Mouse (Mus musculus) kidney, postnatal 25 days (tissue): ENCODE results near the gene Gpam.
A peak's percentile ranks its signal among the peaks of the same experiment; 100 is the strongest.

Experiments
- DNase-seq, 2 experiments: peaks; one replicate each; pipeline ENCODE4 v3.0.0; 2021; ENCODE audit warnings: mixed read lengths in 2 of 2

Gpam gene

GRCm38 (mm10) chr19:55138506-55138905, 11.5 kb upstream of the Gpam start:
- peak; percentile 76 to 86 for DNase-seq

- DNase-seq = no peak
These were observed 10.8 kb upstream of the Gpam start for GRCm38 (mm10) chr19:55137884-55138283.

- peak; percentile 76 to 77 for DNase-seq
These were observed 9.8 kb upstream of the Gpam start for GRCm38 (mm10) chr19:55136693-55137427.

- peak in 1 of 2 experiments; percentile 47 for DNase-seq
These were observed 8.9 kb upstream of the Gpam start for GRCm38 (mm10) chr19:55135918-55136317.

GRCm38 (mm10) chr19:55134521-55134920, 7.5 kb upstream of the Gpam start:
- DNase-seq = no peak

- DNase-seq = no peak
These were observed 5.4 kb upstream of the Gpam start for GRCm38 (mm10) chr19:55132476-55132875.

GRCm38 (mm10) chr19:55131747-55132146, 4.7 kb upstream of the Gpam start:
- peak in 1 of 2 experiments; percentile 47 for DNase-seq

- no peak for DNase-seq
These were observed 1.4 kb upstream of the Gpam start for GRCm38 (mm10) chr19:55128469-55128868.

GRCm38 (mm10) chr19:55125456-55125855, 1.6 kb downstream of the Gpam start:
- DNase-seq = no peak

- DNase-seq = no peak
These were observed 4.0 kb downstream of the Gpam start for GRCm38 (mm10) chr19:55123001-55123536.

GRCm38 (mm10) chr19:55122351-55122980, 4.6 kb downstream of the Gpam start:
- peak in 1 of 2 experiments; percentile 49 for DNase-seq

GRCm38 (mm10) chr19:55121836-55122235, 5.2 kb downstream of the Gpam start:
- no peak for DNase-seq

GRCm38 (mm10) chr19:55120518-55121244, 6.4 kb downstream of the Gpam start:
- no peak for DNase-seq

GRCm38 (mm10) chr19:55119541-55119940, 7.5 kb downstream of the Gpam start:
- peak; percentile 94 to 95 for DNase-seq

- no peak for DNase-seq
These were observed 9.0 kb downstream of the Gpam start for GRCm38 (mm10) chr19:55117991-55118390.

- no peak for DNase-seq
These were observed 9.8 kb downstream of the Gpam start for GRCm38 (mm10) chr19:55117059-55117815.

GRCm38 (mm10) chr19:55115532-55115931, 11.5 kb downstream of the Gpam start:
- DNase-seq = no peak

- no peak for DNase-seq
These were observed 12.1 kb downstream of the Gpam start for GRCm38 (mm10) chr19:55114825-55115395.

GRCm38 (mm10) chr19:55107896-55108295, 19.1 kb downstream of the Gpam start:
- DNase-seq = peak; percentile 50 to 71

GRCm38 (mm10) chr19:55105969-55106368, 21.1 kb downstream of the Gpam start:
- DNase-seq = no peak

GRCm38 (mm10) chr19:55103081-55103830, 23.8 kb downstream of the Gpam start:
- DNase-seq = peak; percentile 81 to 87
